Mouse (Mus musculus): ENCODE measurements around the gene Afap1l2. TPM values are rescaled to one million over a fixed set of nuclear protein-coding genes. Genes with fewer than 3 reads are reported as not detected.

Afap1l2 gene
- polyA plus RNA-seq, 1 experiment from 2014 or later, result 24.6 TPM

DNA sequence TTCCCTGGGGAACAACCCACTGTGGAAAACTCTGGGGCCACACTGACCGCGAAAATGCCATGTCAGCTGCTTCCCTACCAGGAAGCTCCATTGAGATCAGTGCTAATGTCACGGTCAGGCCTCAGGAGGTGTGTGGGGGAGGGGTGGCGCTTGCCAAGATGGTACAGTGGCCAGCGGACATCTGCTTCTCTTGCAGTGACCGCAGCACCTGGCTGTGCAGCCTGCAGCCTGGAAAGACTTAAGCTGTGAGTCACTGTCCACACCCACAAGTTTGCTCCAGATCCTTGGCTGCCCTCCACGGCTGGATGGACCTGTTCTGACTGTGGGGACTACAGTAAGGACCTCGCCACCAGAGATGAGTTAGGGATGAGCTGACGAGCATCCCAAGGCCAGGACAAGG lies 68.2 kb downstream of the Afap1l2 start:
- no peaks in the 10 kb centered on the region for H3K27me3 ChIP-seq (ENCODE audit: control insufficient read depth, insufficient read depth, low read length)
- no peak for ATAC-seq (ENCODE audit: insufficient number of reproducible peaks, insufficient read depth, low FRiP score, low read depth)
- no peak overlapping the region for H3K27ac ChIP-seq (ENCODE audit: low read length)
- H3K4me1 ChIP-seq (ENCODE audit: control insufficient read depth, insufficient read depth, low read length), result no peaks in the 10 kb centered on the region
- H3K4me3 ChIP-seq (ENCODE audit: low read depth, low read length), result no peak overlapping the region
- 0 out of 2 replicates have a peak, but pooled peaks cover 3% of the 10 kb centered on the region for H3K36me3 ChIP-seq (ENCODE audit: control insufficient read depth, insufficient read depth, low read length)
- H3K9ac ChIP-seq (replicated peaks; ENCODE audit: low read depth, low read length), result no peak overlapping the region
- no peaks in the 10 kb centered on the region for H3K9me3 ChIP-seq (ENCODE audit: control insufficient read depth, low read depth, low read length)
- no peak overlapping the region for H3K4me2 ChIP-seq (replicated peaks; ENCODE audit: low read depth, low read length)
- 84% methylated on average over 9 of the region's 9 CpGs for WGBS

DNA sequence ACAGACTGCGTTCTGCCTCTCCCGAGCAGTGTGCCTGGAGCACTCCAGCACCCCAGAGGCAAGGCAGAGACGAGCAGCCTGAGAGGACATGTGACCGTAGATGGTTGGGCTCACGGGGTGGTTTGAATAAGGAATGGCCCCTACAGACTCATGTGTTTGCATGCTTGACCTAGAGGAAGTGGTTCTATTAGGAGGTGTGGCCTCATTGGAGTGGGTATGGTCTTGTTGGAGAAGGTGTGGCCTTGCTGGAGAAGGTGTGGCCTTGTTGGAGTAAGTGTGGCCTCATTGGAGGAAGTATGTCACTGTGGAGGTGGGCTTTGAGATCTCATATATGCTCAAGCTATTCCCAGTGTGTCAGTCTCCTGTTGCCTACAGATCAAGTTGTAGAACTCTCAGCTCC lies 70.1 kb downstream of the Afap1l2 start:
- no peaks in the 10 kb centered on the region for H3K9me3 ChIP-seq (ENCODE audit: control insufficient read depth, low read depth, low read length)
- no peak overlapping the region for H3K9ac ChIP-seq (replicated peaks; ENCODE audit: low read depth, low read length)
- H3K36me3 ChIP-seq (ENCODE audit: control insufficient read depth, insufficient read depth, low read length), result 0 out of 2 replicates have a peak, but pooled peaks cover 2% of the 10 kb centered on the region
- 93% methylated on average over 5 of the region's 5 CpGs for WGBS
- no peaks in the 10 kb centered on the region for H3K27me3 ChIP-seq (ENCODE audit: control insufficient read depth, insufficient read depth, low read length)
- H3K4me2 ChIP-seq (replicated peaks; ENCODE audit: low read depth, low read length), result no peak overlapping the region
- H3K4me1 ChIP-seq (ENCODE audit: control insufficient read depth, insufficient read depth, low read length), result no peaks in the 10 kb centered on the region
- ATAC-seq (ENCODE audit: insufficient number of reproducible peaks, insufficient read depth, low FRiP score, low read depth), result no peak
- H3K27ac ChIP-seq (ENCODE audit: low read length), result no peak overlapping the region
- H3K4me3 ChIP-seq (ENCODE audit: low read depth, low read length), result no peak overlapping the region

DNA sequence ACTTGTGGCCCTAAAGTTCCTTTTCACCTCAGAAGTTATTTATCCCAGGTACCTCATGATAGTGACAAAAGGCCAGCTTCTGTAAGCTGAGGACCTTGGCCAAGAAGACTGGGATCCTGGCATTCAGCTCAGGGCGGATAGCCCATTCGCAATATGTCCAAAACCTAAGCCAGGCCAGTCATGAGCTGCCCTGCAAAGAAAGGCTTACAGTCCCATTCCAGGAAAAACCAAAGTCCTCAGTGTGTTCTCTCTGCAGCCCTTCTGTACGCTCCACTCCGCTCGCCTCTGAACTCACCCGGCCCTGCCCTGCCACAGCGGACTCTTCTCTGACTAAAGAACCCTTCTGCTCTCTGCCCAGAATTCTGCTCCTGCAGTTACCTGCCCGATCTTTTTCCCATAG lies 71.8 kb downstream of the Afap1l2 start:
- Histone ChIP-seq H3K4me2 (replicated peaks; ENCODE audit: low read depth, low read length) (no peak overlapping the region), H3K9me3 (ENCODE audit: control insufficient read depth, low read depth, low read length) (no peaks in the 10 kb centered on the region), H3K27me3 (ENCODE audit: control insufficient read depth, insufficient read depth, low read length) (no peaks in the 10 kb centered on the region), H3K36me3 (ENCODE audit: control insufficient read depth, insufficient read depth, low read length) (no peaks in the 10 kb centered on the region), H3K4me3 (ENCODE audit: low read depth, low read length) (no peak overlapping the region), H3K27ac (ENCODE audit: low read length) (no peak overlapping the region), H3K9ac (replicated peaks; ENCODE audit: low read depth, low read length) (no peak overlapping the region), H3K4me1 (ENCODE audit: control insufficient read depth, insufficient read depth, low read length) (no peaks in the 10 kb centered on the region)
- no peak for ATAC-seq (ENCODE audit: insufficient number of reproducible peaks, insufficient read depth, low FRiP score, low read depth)
- 94% methylated on average over 8 of the region's 8 CpGs for WGBS

DNA sequence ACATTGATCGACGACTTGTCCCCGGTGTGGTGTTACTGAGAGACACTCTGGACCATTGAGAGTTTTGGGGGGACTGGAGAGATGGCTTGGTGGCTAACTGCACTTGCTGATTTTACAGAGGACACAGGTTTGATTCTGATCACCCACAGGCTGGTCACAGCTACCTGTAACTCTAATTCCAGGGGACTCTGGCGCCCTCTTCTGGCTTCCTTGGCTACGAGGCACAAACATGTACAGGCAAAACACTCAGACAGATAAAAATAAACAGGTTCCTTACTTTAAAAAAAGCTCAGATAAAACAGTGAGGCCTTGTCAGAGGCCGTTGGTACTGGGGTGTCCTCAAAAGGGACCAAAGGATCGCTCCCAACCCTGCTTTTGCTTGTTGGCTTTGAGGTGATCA lies 72.3 kb downstream of the Afap1l2 start:
- no peak overlapping the region for H3K9ac ChIP-seq (replicated peaks; ENCODE audit: low read depth, low read length)
- no peaks in the 10 kb centered on the region for H3K4me1 ChIP-seq (ENCODE audit: control insufficient read depth, insufficient read depth, low read length)
- no peak for ATAC-seq (ENCODE audit: insufficient number of reproducible peaks, insufficient read depth, low FRiP score, low read depth)
- H3K36me3 ChIP-seq (ENCODE audit: control insufficient read depth, insufficient read depth, low read length), result no peaks in the 10 kb centered on the region
- H3K4me3 ChIP-seq (ENCODE audit: low read depth, low read length), result no peak overlapping the region
- no peaks in the 10 kb centered on the region for H3K9me3 ChIP-seq (ENCODE audit: control insufficient read depth, low read depth, low read length)
- H3K4me2 ChIP-seq (replicated peaks; ENCODE audit: low read depth, low read length), result no peak overlapping the region
- no peak overlapping the region for H3K27ac ChIP-seq (ENCODE audit: low read length)
- H3K27me3 ChIP-seq (ENCODE audit: control insufficient read depth, insufficient read depth, low read length), result no peaks in the 10 kb centered on the region
- WGBS, result 83% methylated on average over 7 of the region's 7 CpGs

DNA sequence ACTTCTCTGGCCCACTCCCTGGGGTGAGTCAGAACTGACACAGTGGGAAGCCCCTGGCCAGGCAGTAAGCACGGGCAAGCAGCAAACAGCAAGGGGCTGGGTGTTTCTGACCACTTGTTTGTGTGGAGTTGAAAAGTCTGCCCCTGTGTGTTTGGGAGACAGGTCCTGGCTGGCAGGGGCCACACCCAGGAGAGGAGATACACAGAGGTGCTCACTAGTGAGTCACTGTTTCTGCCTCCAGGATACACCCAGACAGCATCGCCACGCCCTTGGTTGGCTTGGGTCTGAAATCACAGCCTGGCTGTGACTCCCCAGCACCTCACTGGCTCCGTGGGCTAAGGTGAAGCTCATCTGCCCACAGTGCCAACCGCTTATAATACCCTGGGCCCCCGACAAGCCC lies 72.9 kb downstream of the Afap1l2 start:
- no peak overlapping the region for H3K9ac ChIP-seq (replicated peaks; ENCODE audit: low read depth, low read length)
- no peaks in the 10 kb centered on the region for H3K36me3 ChIP-seq (ENCODE audit: control insufficient read depth, insufficient read depth, low read length)
- H3K4me1 ChIP-seq (ENCODE audit: control insufficient read depth, insufficient read depth, low read length), result no peaks in the 10 kb centered on the region
- no peaks in the 10 kb centered on the region for H3K9me3 ChIP-seq (ENCODE audit: control insufficient read depth, low read depth, low read length)
- 83% methylated on average over 6 of the region's 6 CpGs for WGBS
- H3K4me3 ChIP-seq (ENCODE audit: low read depth, low read length), result no peak overlapping the region
- ATAC-seq (ENCODE audit: insufficient number of reproducible peaks, insufficient read depth, low FRiP score, low read depth), result no peak
- no peak overlapping the region for H3K27ac ChIP-seq (ENCODE audit: low read length)
- no peak overlapping the region for H3K4me2 ChIP-seq (replicated peaks; ENCODE audit: low read depth, low read length)
- H3K27me3 ChIP-seq (ENCODE audit: control insufficient read depth, insufficient read depth, low read length), result no peaks in the 10 kb centered on the region

DNA sequence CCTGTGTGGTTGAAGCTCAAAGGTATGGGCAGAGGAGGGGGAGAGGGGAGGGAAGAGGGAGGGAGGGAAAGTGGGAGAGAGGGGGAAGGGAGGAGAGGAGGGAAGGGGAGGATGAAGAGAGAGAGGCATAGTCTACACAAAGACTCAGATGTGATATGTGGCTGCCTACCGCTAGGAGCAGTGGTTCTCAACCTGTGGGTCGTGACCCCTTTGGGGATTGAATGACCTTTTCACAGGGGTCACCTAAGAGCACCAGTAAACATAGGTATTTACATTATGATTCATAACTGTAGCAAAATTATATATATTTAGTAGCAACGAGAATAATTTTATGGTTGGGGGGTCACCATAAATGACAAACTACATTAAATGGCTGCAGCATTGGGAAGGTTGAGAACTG lies 74.2 kb downstream of the Afap1l2 start:
- Histone ChIP-seq H3K4me1 (ENCODE audit: control insufficient read depth, insufficient read depth, low read length) (no peaks in the 10 kb centered on the region), H3K27me3 (ENCODE audit: control insufficient read depth, insufficient read depth, low read length) (no peaks in the 10 kb centered on the region), H3K4me3 (ENCODE audit: low read depth, low read length) (no peak overlapping the region), H3K9me3 (ENCODE audit: control insufficient read depth, low read depth, low read length) (no peaks in the 10 kb centered on the region), H3K36me3 (ENCODE audit: control insufficient read depth, insufficient read depth, low read length) (no peaks in the 10 kb centered on the region), H3K27ac (ENCODE audit: low read length) (no peak overlapping the region), H3K9ac (replicated peaks; ENCODE audit: low read depth, low read length) (no peak overlapping the region), H3K4me2 (replicated peaks; ENCODE audit: low read depth, low read length) (no peak overlapping the region)
- WGBS, result 81% methylated on average over 3 of the region's 3 CpGs
- ATAC-seq (ENCODE audit: insufficient number of reproducible peaks, insufficient read depth, low FRiP score, low read depth), result no peak

DNA sequence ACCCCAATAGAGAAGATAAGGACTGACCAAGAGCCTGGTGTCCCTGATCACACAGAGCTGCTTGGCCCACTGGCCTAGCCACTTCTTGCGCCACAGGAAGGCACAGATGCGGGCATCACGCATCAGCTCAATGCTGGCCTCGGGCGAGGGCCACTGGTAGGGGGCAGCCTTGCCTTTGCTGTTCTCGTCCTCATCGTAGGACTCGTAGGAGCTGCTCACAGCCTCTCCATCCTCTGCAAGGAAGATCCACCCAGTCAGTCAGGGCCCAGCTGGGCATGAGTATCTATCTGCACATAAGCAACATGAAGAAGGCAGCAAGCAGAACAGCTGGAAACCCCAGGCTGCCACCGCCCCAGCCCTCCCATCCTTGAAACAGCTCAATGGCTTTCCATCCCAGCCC lies 78.0 kb downstream of the Afap1l2 start:
- H3K27ac ChIP-seq (ENCODE audit: low read length), result no peak overlapping the region
- no peak overlapping the region for H3K4me3 ChIP-seq (ENCODE audit: low read depth, low read length)
- 79% methylated on average over 9 of the region's 9 CpGs for WGBS
- H3K4me1 ChIP-seq (ENCODE audit: control insufficient read depth, insufficient read depth, low read length), result no peaks in the 10 kb centered on the region
- H3K4me2 ChIP-seq (replicated peaks; ENCODE audit: low read depth, low read length), result no peak overlapping the region
- H3K27me3 ChIP-seq (ENCODE audit: control insufficient read depth, insufficient read depth, low read length), result no peaks in the 10 kb centered on the region
- H3K36me3 ChIP-seq (ENCODE audit: control insufficient read depth, insufficient read depth, low read length), result no peaks in the 10 kb centered on the region
- no peak overlapping the region for H3K9ac ChIP-seq (replicated peaks; ENCODE audit: low read depth, low read length)
- no peaks in the 10 kb centered on the region for H3K9me3 ChIP-seq (ENCODE audit: control insufficient read depth, low read depth, low read length)
- no peak for ATAC-seq (ENCODE audit: insufficient number of reproducible peaks, insufficient read depth, low FRiP score, low read depth)

DNA sequence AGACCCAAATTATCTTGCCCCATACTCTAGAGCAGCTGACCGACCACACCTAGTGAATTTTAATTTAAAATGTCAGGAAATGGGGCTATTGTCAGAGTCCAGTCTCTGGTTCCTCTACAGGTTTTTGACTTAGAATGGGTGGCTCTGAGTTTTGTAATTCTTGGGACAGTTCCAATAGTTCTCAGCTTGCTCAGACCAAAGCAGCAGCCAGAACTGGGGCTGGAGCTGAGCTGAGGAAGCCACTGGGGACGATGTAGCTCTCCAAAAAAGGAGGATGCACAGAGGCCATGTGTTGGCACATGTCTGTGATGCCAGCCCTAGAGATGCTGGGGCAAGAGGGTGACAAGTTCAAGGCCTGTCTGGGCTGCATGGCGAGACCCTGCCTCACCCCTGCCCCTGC lies 78.6 kb downstream of the Afap1l2 start:
- Histone ChIP-seq H3K27me3 (ENCODE audit: control insufficient read depth, insufficient read depth, low read length) (no peaks in the 10 kb centered on the region), H3K27ac (ENCODE audit: low read length) (no peak overlapping the region), H3K36me3 (ENCODE audit: control insufficient read depth, insufficient read depth, low read length) (no peaks in the 10 kb centered on the region), H3K9ac (replicated peaks; ENCODE audit: low read depth, low read length) (no peak overlapping the region), H3K4me1 (ENCODE audit: control insufficient read depth, insufficient read depth, low read length) (no peaks in the 10 kb centered on the region), H3K4me3 (ENCODE audit: low read depth, low read length) (no peak overlapping the region), H3K4me2 (replicated peaks; ENCODE audit: low read depth, low read length) (no peak overlapping the region), H3K9me3 (ENCODE audit: control insufficient read depth, low read depth, low read length) (no peaks in the 10 kb centered on the region)
- ATAC-seq (ENCODE audit: insufficient number of reproducible peaks, insufficient read depth, low FRiP score, low read depth), result no peak
- 69% methylated on average over 3 of the region's 3 CpGs for WGBS

DNA sequence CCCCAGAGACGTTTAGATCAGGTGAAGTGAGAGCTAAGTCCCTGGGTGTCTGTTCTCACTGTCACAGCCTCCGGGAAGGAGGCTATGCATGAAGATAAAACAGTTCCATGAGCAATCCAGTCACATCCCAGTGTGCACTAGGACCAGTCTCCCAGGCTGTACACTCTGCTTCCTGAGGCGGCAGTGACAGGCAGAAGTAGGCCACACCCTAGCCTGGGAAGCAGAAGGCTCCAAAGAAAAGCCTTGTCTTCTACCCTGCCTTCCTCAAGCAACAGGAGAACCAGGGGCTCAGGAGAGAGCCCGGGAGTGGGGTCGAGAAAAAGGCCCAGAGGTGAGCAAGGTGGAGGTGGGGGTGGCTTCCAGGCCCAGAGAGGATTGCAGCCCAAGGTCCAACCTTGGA lies 86.3 kb downstream of the Afap1l2 start:
- no peaks in the 10 kb centered on the region for H3K4me1 ChIP-seq (ENCODE audit: control insufficient read depth, insufficient read depth, low read length)
- H3K9ac ChIP-seq (replicated peaks; ENCODE audit: low read depth, low read length), result no peak overlapping the region
- H3K27me3 ChIP-seq (ENCODE audit: control insufficient read depth, insufficient read depth, low read length), result no peaks in the 10 kb centered on the region
- H3K4me3 ChIP-seq (ENCODE audit: low read depth, low read length), result no peak overlapping the region
- H3K27ac ChIP-seq (ENCODE audit: low read length), result no peak overlapping the region
- H3K9me3 ChIP-seq (ENCODE audit: control insufficient read depth, low read depth, low read length), result no peaks in the 10 kb centered on the region
- H3K36me3 ChIP-seq (ENCODE audit: control insufficient read depth, insufficient read depth, low read length), result no peaks in the 10 kb centered on the region
- 71% methylated on average over 5 of the region's 5 CpGs for WGBS
- H3K4me2 ChIP-seq (replicated peaks; ENCODE audit: low read depth, low read length), result no peak overlapping the region
- no peak for ATAC-seq (ENCODE audit: insufficient number of reproducible peaks, insufficient read depth, low FRiP score, low read depth)

Data from stomach, embryonic 14.5 days (tissue).